Mouse (Mus musculus): ENCODE measurements around the gene Spats1. TPM values are rescaled to one million over a fixed set of nuclear protein-coding genes. Genes with fewer than 3 reads are reported as not detected.

Spats1 gene
- polyA plus RNA-seq, 1 experiment from 2014 or later: 0.85 TPM

DNA sequence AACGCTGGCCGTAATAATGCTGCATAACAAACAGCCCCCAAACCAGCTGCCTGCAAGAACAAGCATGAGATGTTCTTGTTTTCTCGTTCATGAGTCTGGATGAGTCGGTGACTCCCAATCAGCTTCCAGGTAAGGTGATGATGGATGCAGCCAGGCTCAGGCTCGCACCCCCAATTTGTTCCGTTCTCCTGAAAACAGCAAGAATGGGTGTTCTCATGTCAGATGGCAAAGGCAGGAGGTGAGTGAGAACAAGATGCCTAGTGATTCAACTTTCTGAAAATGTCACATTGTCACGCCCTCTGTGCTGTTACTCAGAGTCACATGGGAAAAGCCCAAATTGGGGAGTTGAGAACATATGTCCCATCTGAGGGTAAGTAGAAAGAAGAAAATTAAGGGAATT is 10.4 kb upstream of the Spats1 start:
- H3K4me3 ChIP-seq (ENCODE audit: low read depth, low read length): no peak overlapping the region
- WGBS: 91% methylated on average over 7 of the region's 7 CpGs
- H3K27me3 ChIP-seq (ENCODE audit: control insufficient read depth, insufficient read depth, low read length): no peaks in the 10 kb centered on the region
- DNase-seq (ENCODE audit: low spot score) (no peak), ATAC-seq (ENCODE audit: low FRiP score) (no peak)
- H3K9me3 ChIP-seq (ENCODE audit: control insufficient read depth, low read length): 0 out of 2 replicates have a peak, but pooled peaks cover 3% of the 10 kb centered on the region
- no peak overlapping the region for H3K27ac ChIP-seq (ENCODE audit: low read depth, low read length)
- no peaks in the 10 kb centered on the region for H3K36me3 ChIP-seq (ENCODE audit: control insufficient read depth, insufficient read depth, low read length)
- H3K9ac ChIP-seq (ENCODE audit: low read depth, low read length): no peak overlapping the region
- no peak overlapping the region for H3K4me2 ChIP-seq (replicated peaks; ENCODE audit: low read depth, low read length)
- H3K4me1 ChIP-seq (replicated peaks; ENCODE audit: control insufficient read depth, insufficient read depth, low read length): no peaks in the 10 kb centered on the region

DNA sequence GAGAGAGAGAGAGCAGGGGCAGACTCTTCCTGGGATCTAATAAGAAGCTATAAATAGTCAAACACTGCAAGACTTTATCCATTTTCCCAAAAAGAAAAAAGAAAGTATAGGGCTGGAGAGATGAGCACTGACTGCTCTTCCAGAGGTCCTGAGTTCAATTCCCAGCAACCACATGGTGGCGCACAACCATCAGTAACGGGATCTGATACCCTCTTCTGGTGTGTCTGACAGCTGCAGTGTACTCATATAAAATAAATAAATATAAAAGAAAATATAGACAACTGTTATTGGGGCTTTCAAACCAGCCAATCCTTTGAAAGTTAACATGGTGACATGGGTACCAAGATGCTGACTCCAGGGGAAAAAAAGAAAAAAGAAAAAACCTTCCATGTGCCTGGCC is 5.2 kb upstream of the Spats1 start:
- Histone ChIP-seq H3K36me3 (ENCODE audit: control insufficient read depth, insufficient read depth, low read length) (no peaks in the 10 kb centered on the region), H3K27me3 (ENCODE audit: control insufficient read depth, insufficient read depth, low read length) (no peaks in the 10 kb centered on the region), H3K4me2 (replicated peaks; ENCODE audit: low read depth, low read length) (no peak overlapping the region), H3K9me3 (ENCODE audit: control insufficient read depth, low read length) (0 out of 2 replicates have a peak, but pooled peaks cover 3% of the 10 kb centered on the region), H3K4me3 (ENCODE audit: low read depth, low read length) (no peak overlapping the region), H3K4me1 (replicated peaks; ENCODE audit: control insufficient read depth, insufficient read depth, low read length) (no peaks in the 10 kb centered on the region), H3K9ac (ENCODE audit: low read depth, low read length) (no peak overlapping the region), H3K27ac (ENCODE audit: low read depth, low read length) (no peak overlapping the region)
- no peak for ATAC-seq (ENCODE audit: low FRiP score)
- DNase-seq (ENCODE audit: low spot score): no peak
- WGBS: 36% methylated on average over 2 of the region's 2 CpGs

DNA sequence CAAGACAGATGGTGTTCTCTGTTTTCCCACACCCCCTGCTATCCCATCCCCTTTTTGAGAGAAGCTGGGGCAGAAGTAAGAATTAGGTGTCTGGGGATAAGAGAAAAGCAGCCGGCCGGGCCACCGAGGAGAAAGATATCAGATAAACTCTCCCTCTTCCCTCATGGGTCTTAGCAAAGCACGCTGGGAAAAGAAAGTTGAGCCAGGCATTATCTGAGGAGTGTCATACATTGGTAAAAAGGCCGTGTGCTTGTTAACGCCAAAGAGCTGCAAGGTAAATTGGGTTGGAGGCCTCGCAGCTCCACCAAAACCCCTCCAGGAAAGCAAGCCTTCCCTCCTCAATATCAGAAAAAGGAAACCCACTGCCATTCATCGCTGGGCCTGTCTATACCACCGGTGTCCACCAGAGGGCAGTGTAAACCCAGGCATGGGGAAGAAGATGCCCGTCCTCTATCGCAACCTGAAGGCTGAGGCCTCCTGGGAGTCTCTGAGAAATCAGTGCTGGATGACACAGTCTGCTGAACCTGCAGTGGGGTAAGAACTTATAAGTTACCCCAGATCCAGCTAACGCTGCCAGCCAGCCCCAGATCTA is 3.1 kb upstream of the Spats1 start:
- Histone ChIP-seq H3K4me2 (replicated peaks; ENCODE audit: low read depth, low read length) (no peak overlapping the region), H3K9ac (ENCODE audit: low read depth, low read length) (no peak overlapping the region), H3K9me3 (ENCODE audit: control insufficient read depth, low read length) (0 out of 2 replicates have a peak, but pooled peaks cover 3% of the 10 kb centered on the region), H3K36me3 (ENCODE audit: control insufficient read depth, insufficient read depth, low read length) (no peaks in the 10 kb centered on the region), H3K27me3 (ENCODE audit: control insufficient read depth, insufficient read depth, low read length) (no peaks in the 10 kb centered on the region), H3K27ac (ENCODE audit: low read depth, low read length) (no peak overlapping the region), H3K4me1 (replicated peaks; ENCODE audit: control insufficient read depth, insufficient read depth, low read length) (0 out of 2 replicates have a peak, but pooled peaks cover 3% of the 10 kb centered on the region), H3K4me3 (ENCODE audit: low read depth, low read length) (no peak overlapping the region)
- peak; percentile 91 for DNase-seq (ENCODE audit: low spot score)
- WGBS: 18% methylated on average over 12 of the region's 12 CpGs
- ATAC-seq (ENCODE audit: low FRiP score): no peak

DNA sequence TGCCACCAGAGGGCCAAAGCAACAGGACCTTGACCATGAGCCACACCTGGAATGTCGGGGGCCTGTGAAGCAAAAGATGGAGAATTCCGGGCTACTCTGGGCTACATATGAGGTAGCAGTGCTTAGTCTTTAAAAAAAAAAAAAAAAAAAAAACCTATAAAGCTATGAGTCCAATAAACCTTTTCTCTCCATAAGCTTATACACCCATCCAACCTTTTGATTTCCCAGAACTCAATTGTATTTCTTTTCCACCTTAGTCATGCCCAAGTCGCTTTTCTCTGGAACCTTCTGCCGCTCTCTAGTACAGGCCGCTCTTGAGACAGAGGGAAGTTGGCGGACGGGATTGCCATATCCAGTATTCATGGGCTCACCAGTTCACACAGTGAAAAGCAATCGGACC is 1.1 kb downstream of the Spats1 start:
- no peaks in the 10 kb centered on the region for H3K9me3 ChIP-seq (ENCODE audit: control insufficient read depth, low read length)
- H3K27ac ChIP-seq (ENCODE audit: low read depth, low read length): no peak overlapping the region
- DNase-seq (ENCODE audit: low spot score) (no peak), ATAC-seq (ENCODE audit: low FRiP score) (peak; percentile 48; the same call in 1 of the 2 replicates)
- 0 out of 2 replicates have a peak, but pooled peaks cover 3% of the 10 kb centered on the region for H3K4me1 ChIP-seq (replicated peaks; ENCODE audit: control insufficient read depth, insufficient read depth, low read length)
- H3K27me3 ChIP-seq (ENCODE audit: control insufficient read depth, insufficient read depth, low read length): no peaks in the 10 kb centered on the region
- no peak overlapping the region; the same call in 1 of the 2 replicates for H3K9ac ChIP-seq (ENCODE audit: low read depth, low read length)
- H3K4me3 ChIP-seq (ENCODE audit: low read depth, low read length): 0 out of 2 replicates have a peak overlapping the region, but pooled peaks have one; percentile 40
- no peaks in the 10 kb centered on the region for H3K36me3 ChIP-seq (ENCODE audit: control insufficient read depth, insufficient read depth, low read length)
- 76% methylated on average over 8 of the region's 8 CpGs for WGBS
- H3K4me2 ChIP-seq (replicated peaks; ENCODE audit: low read depth, low read length): peak overlapping the region; percentile 71

DNA sequence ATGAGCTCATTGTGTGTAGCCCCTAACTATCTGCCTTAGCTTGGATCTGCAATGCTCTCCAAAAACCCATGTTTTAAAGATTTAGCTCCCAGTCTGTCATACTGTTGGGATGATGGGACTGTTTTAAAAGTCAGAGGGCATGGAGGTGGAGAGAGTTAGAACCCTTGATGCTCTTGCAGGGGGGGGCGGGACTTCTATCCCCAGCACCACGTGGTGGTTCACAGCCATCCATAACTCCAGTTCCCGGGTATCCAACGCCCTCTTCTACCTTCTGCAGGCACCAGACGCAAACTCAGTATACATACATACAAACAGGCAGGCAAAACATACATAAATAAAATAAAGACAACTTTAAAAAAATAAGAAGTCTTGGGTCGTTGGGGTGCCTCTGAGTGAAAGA is 1.5 kb downstream of the Spats1 start:
- WGBS: 78% methylated on average over 6 of the region's 6 CpGs
- no peaks in the 10 kb centered on the region for H3K36me3 ChIP-seq (ENCODE audit: control insufficient read depth, insufficient read depth, low read length)
- H3K27me3 ChIP-seq (ENCODE audit: control insufficient read depth, insufficient read depth, low read length): no peaks in the 10 kb centered on the region
- H3K4me1 ChIP-seq (replicated peaks; ENCODE audit: control insufficient read depth, insufficient read depth, low read length): 0 out of 2 replicates have a peak, but pooled peaks cover 3% of the 10 kb centered on the region
- no peak overlapping the region for H3K4me2 ChIP-seq (replicated peaks; ENCODE audit: low read depth, low read length)
- no peak overlapping the region for H3K4me3 ChIP-seq (ENCODE audit: low read depth, low read length)
- H3K9ac ChIP-seq (ENCODE audit: low read depth, low read length): no peak overlapping the region
- no peaks in the 10 kb centered on the region for H3K9me3 ChIP-seq (ENCODE audit: control insufficient read depth, low read length)
- DNase-seq (ENCODE audit: low spot score): no peak
- no peak overlapping the region for H3K27ac ChIP-seq (ENCODE audit: low read depth, low read length)
- ATAC-seq (ENCODE audit: low FRiP score): no peak

DNA sequence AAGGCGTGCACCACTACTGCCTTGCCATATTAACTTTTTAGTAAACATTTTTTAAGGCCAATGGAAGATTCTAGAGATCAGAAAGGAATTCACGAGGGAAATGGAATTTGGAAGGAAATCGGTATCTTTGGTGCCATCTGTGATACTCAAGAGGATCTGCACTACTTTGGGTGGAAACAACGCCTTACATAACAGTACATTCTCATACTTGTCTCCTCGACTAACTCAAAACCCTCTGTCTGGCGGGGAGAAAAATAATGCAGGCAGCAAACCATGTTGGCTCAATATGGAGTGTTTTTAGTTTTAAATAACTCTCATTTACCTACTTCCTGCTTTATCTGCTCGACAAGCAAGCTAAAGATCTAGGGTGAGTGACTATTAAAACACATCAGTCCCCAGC is 4.5 kb downstream of the Spats1 start:
- ATAC-seq (ENCODE audit: low FRiP score) (no peak), DNase-seq (ENCODE audit: low spot score) (no peak)
- 82% methylated on average over 7 of the region's 7 CpGs for WGBS
- Histone ChIP-seq H3K27ac (ENCODE audit: low read depth, low read length) (no peak overlapping the region), H3K36me3 (ENCODE audit: control insufficient read depth, insufficient read depth, low read length) (no peaks in the 10 kb centered on the region), H3K9ac (ENCODE audit: low read depth, low read length) (no peak overlapping the region), H3K9me3 (ENCODE audit: control insufficient read depth, low read length) (no peaks in the 10 kb centered on the region), H3K4me3 (ENCODE audit: low read depth, low read length) (no peak overlapping the region), H3K4me2 (replicated peaks; ENCODE audit: low read depth, low read length) (no peak overlapping the region), H3K4me1 (replicated peaks; ENCODE audit: control insufficient read depth, insufficient read depth, low read length) (0 out of 2 replicates have a peak, but pooled peaks cover 3% of the 10 kb centered on the region), H3K27me3 (ENCODE audit: control insufficient read depth, insufficient read depth, low read length) (no peaks in the 10 kb centered on the region)

DNA sequence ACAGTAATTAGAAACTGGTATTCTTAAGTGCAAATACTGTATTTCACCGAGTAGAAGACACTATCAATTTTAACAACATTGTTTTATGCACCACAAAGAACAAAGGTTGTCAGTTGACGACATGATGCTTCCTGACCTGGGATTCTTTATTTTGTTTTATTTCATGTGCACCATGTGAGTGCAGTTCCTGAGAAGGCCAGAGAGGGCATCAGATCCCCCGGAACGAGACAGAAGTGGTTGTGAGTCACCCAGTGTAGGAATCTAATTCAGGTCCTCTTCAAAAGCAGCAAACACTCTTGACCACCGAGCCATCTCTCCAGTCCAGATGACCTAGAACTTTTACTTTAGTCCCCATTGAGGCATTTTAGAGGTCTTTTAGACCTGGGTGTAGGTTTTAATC is 6.9 kb downstream of the Spats1 start:
- Histone ChIP-seq H3K9me3 (ENCODE audit: control insufficient read depth, low read length) (no peaks in the 10 kb centered on the region), H3K27me3 (ENCODE audit: control insufficient read depth, insufficient read depth, low read length) (no peaks in the 10 kb centered on the region), H3K4me3 (ENCODE audit: low read depth, low read length) (no peak overlapping the region), H3K4me1 (replicated peaks; ENCODE audit: control insufficient read depth, insufficient read depth, low read length) (no peaks in the 10 kb centered on the region), H3K9ac (ENCODE audit: low read depth, low read length) (no peak overlapping the region), H3K4me2 (replicated peaks; ENCODE audit: low read depth, low read length) (no peak overlapping the region), H3K36me3 (ENCODE audit: control insufficient read depth, insufficient read depth, low read length) (no peaks in the 10 kb centered on the region), H3K27ac (ENCODE audit: low read depth, low read length) (no peak overlapping the region)
- WGBS: 88% methylated on average over 5 of the region's 5 CpGs
- DNase-seq (ENCODE audit: low spot score): no peak
- ATAC-seq (ENCODE audit: low FRiP score): no peak

DNA sequence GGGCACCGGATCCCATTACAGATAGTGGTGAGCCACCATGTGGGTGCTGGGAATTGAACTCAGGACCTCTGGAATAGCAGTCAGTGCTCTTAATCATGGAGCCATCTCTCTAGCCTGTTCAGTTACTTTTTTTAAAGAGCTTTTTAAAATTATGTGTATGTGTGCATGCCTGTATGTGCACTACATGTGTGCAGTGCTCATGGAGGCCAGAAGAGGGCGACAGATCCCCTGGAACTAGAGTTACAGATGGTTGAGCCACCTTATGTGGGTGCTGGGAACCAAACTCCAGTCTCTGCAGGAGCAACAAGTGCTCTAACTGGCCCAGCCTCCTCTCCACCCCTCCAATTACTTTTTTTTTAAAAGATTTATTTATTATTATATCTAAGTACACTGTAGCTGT is 8.5 kb downstream of the Spats1 start:
- WGBS: 66% methylated on average over 2 of the region's 2 CpGs
- H3K4me1 ChIP-seq (replicated peaks; ENCODE audit: control insufficient read depth, insufficient read depth, low read length): no peaks in the 10 kb centered on the region
- no peaks in the 10 kb centered on the region for H3K9me3 ChIP-seq (ENCODE audit: control insufficient read depth, low read length)
- ATAC-seq (ENCODE audit: low FRiP score) (no peak), DNase-seq (ENCODE audit: low spot score) (no peak)
- H3K36me3 ChIP-seq (ENCODE audit: control insufficient read depth, insufficient read depth, low read length): no peaks in the 10 kb centered on the region
- no peak overlapping the region for H3K4me3 ChIP-seq (ENCODE audit: low read depth, low read length)
- H3K27me3 ChIP-seq (ENCODE audit: control insufficient read depth, insufficient read depth, low read length): no peaks in the 10 kb centered on the region
- no peak overlapping the region for H3K27ac ChIP-seq (ENCODE audit: low read depth, low read length)
- no peak overlapping the region for H3K4me2 ChIP-seq (replicated peaks; ENCODE audit: low read depth, low read length)
- H3K9ac ChIP-seq (ENCODE audit: low read depth, low read length): no peak overlapping the region

DNA sequence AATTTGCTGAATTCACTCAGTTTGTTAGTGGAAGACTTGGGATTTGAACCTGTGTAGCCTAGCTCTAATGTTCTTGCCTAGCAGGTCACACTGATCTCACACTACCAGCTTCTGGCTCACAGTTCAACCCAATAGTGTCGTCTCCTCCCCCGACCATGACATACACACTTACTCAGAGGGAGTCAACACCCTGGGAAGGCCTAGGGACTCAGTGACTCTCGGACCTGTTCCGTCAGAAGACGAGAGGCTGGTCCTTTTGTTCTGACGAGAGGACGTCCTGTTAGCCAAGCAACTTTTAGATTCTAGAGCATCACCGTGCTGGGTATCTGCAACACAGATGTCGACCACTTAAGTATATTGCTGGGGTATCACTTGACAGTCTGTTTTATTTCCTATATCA is 11.0 kb downstream of the Spats1 start:
- ATAC-seq (ENCODE audit: low FRiP score): no peak
- H3K36me3 ChIP-seq (ENCODE audit: control insufficient read depth, insufficient read depth, low read length): no peaks in the 10 kb centered on the region
- H3K4me3 ChIP-seq (ENCODE audit: low read depth, low read length): no peak overlapping the region
- no peak for DNase-seq (ENCODE audit: low spot score)
- H3K27ac ChIP-seq (ENCODE audit: low read depth, low read length): no peak overlapping the region
- no peak overlapping the region for H3K4me2 ChIP-seq (replicated peaks; ENCODE audit: low read depth, low read length)
- no peak overlapping the region for H3K9ac ChIP-seq (ENCODE audit: low read depth, low read length)
- H3K27me3 ChIP-seq (ENCODE audit: control insufficient read depth, insufficient read depth, low read length): no peaks in the 10 kb centered on the region
- no peaks in the 10 kb centered on the region for H3K9me3 ChIP-seq (ENCODE audit: control insufficient read depth, low read length)
- 87% methylated on average over 9 of the region's 9 CpGs for WGBS
- no peaks in the 10 kb centered on the region for H3K4me1 ChIP-seq (replicated peaks; ENCODE audit: control insufficient read depth, insufficient read depth, low read length)
